Mouse (Mus musculus) gastrocnemius, adult 8-10 months (tissue): ENCODE results near the gene Wnt3a. TPM values are rescaled to one million over a fixed set of nuclear protein-coding genes. Genes with fewer than 3 reads are reported as not detected.

Source experiments
- DNase-seq, 2 experiments: peaks; one replicate each; pipeline ENCODE4 v3.0.0; 2022; ENCODE audit warnings: low spot score in 2 of 2
- total RNA-seq, 4 experiments: library from RNA; stranded (reverse); gene quantifications; 2 replicates each; pipeline ENCODE4 v1.2.4; 2022

Gene Wnt3a
- total RNA-seq: not detected

GRCm38 (mm10) chr11:59290702-59291303, at the start of gene Wnt3a:
Gene Wnt3a, minus strand, starts transcription at chr11:59290752.
- DNase-seq: no peak

GRCm38 (mm10) chr11:59338736-59339120, 48.2 kb upstream of the Wnt3a start:
- no peak for DNase-seq

GRCm38 (mm10) chr11:59337955-59338735, 47.6 kb upstream of the Wnt3a start:
- DNase-seq: no peak

- no peak for DNase-seq
Observed at GRCm38 (mm10) chr11:59336381-59336780, 45.8 kb upstream of the Wnt3a start.

GRCm38 (mm10) chr11:59335942-59336341, 45.4 kb upstream of the Wnt3a start:
- DNase-seq: no peak

GRCm38 (mm10) chr11:59335150-59335549, 44.6 kb upstream of the Wnt3a start:
- no peak for DNase-seq

- no peak for DNase-seq
Observed at GRCm38 (mm10) chr11:59332938-59333337, 42.4 kb upstream of the Wnt3a start.

GRCm38 (mm10) chr11:59331167-59331869, 40.8 kb upstream of the Wnt3a start:
- no peak for DNase-seq

GRCm38 (mm10) chr11:59330560-59330959, 40.0 kb upstream of the Wnt3a start:
- peak; percentile 67 to 81 for DNase-seq

GRCm38 (mm10) chr11:59329616-59330015, 39.1 kb upstream of the Wnt3a start:
- no peak for DNase-seq

GRCm38 (mm10) chr11:59327625-59328024, 37.1 kb upstream of the Wnt3a start:
- no peak for DNase-seq

- DNase-seq: no peak
Observed at GRCm38 (mm10) chr11:59324777-59325176, 34.2 kb upstream of the Wnt3a start.

- no peak for DNase-seq
Observed at GRCm38 (mm10) chr11:59322988-59323387, 32.4 kb upstream of the Wnt3a start.

- DNase-seq: no peak
Observed at GRCm38 (mm10) chr11:59316517-59316916, 26.0 kb upstream of the Wnt3a start.

- DNase-seq: peak in 1 of 2 experiments; percentile 37
Observed at GRCm38 (mm10) chr11:59313944-59314343, 23.4 kb upstream of the Wnt3a start.

- DNase-seq: peak in 1 of 2 experiments; percentile 52
Observed at GRCm38 (mm10) chr11:59313029-59313811, 22.7 kb upstream of the Wnt3a start.

- no peak for DNase-seq
Observed at GRCm38 (mm10) chr11:59312501-59312900, 21.9 kb upstream of the Wnt3a start.

- DNase-seq: no peak
Observed at GRCm38 (mm10) chr11:59312060-59312459, 21.5 kb upstream of the Wnt3a start.

GRCm38 (mm10) chr11:59309976-59310375, 19.4 kb upstream of the Wnt3a start:
- no peak for DNase-seq

GRCm38 (mm10) chr11:59309106-59309805, 18.7 kb upstream of the Wnt3a start:
- peak; percentile 70 to 82 for DNase-seq

- DNase-seq: no peak
Observed at GRCm38 (mm10) chr11:59308625-59309024, 18.1 kb upstream of the Wnt3a start.
